Mouse (Mus musculus): ENCODE measurements around the gene Vgll4. TPM values are rescaled to one million over a fixed set of nuclear protein-coding genes. Genes with fewer than 3 reads are reported as not detected.

Vgll4 gene
- polyA plus RNA-seq (2014; fragmentation: Nextera tagmentation; extraction: Ambion mirVana): 49.1 and 51.6 TPM in 2 replicates

DNA sequence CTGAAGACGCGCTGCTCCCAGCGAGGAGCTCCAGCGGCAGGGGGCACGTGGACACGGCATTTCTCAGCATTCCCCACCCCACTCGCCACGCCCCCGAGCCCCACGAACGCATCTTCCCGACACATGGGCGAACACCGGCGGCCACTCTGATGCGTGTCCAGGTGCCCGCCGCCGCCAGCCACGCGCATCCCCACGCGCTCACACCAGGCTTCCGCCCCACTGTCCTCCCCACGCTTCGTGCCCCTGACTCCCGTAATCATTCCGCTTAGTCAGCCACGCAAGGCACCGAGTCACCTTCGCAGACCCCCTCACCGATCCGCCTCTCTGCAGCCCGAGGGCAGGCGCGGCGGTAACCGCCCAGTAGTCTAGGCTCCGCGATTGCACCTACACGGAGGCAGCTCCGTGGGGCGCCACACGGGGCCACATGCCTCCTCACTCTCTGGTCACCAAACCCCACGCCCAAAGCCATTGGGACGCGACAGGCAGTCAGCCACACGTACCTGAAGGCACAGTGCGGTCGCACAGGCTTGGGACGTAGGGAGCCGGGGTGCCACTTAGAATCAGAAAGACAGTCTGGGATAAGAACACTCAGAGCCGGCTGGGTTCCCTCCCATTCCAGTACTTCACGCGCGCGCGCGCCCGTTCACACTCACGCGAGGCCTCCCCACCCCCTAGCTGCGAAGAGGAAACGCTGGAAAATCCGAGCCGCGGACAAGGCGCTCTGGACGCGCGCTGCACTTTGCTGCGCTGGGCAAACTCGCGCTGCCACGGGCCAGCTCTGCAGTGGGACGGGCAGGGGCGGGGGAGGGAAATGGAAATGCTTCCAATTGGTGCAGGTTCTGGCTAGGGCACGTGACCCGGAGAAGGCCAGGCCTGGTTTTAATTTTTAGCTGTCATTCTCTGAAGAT lies at the start of gene Vgll4:
Gene Vgll4, minus strand, starts transcription at position 782 of the 908 bp plus-strand sequence.
- H3K36me3 ChIP-seq (ENCODE audit: control insufficient read depth, insufficient read depth, low read length): no peaks in the 10 kb centered on the region
- peak within 1 kb of the TSS; percentile 100 for H3K4me2 ChIP-seq
- peaks cover 38% of the 10 kb centered on the region for H3K27me3 ChIP-seq (ENCODE audit: control insufficient read depth, insufficient read depth, low read length)
- WGBS (ENCODE audit: insufficient replicate concordance): under 1% methylated on average over 77 of the region's 79 CpGs
- no peak within 1 kb of the TSS for H3K27ac ChIP-seq (ENCODE audit: low read depth, low read length)
- no peak for ATAC-seq (replicated peaks; ENCODE audit: insufficient number of reproducible peaks, low FRiP score, low TSS enrichment)
- peaks cover 3% of the 10 kb centered on the region; the same call in 1 of the 2 replicates for H3K9me3 ChIP-seq (replicated peaks; ENCODE audit: control insufficient read depth, low read length)
- peak within 1 kb of the TSS; percentile 70 for H3K4me3 ChIP-seq (ENCODE audit: low read depth, low read length)
- H3K4me1 ChIP-seq (ENCODE audit: control insufficient read depth, insufficient read depth, low read length): peaks cover 10% of the 10 kb centered on the region
- peak within 1 kb of the TSS; percentile 69 for H3K9ac ChIP-seq (ENCODE audit: low read depth, low read length)

DNA sequence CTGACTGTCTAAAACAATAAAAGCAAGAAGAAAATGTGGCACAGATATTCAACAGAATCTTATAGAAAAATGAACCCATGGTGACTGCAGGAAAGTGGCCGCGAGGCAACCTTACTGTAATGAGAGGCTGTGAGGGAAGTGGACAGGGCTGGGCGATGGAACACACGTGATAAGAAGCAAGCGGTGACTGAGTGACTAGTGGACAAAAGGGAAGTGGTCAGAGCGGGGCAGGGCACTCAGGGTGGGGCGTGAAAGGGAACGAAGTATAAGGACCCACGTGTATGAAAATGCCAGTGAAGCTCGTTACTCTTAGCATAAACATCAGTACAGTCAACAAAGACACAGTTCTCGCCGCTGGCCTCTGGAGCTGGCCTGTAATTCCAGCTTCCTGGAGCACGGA lies 45.7 kb upstream of the Vgll4 start:
- Histone ChIP-seq H3K4me3 (ENCODE audit: low read depth, low read length) (no peak overlapping the region), H3K9ac (ENCODE audit: low read depth, low read length) (no peak overlapping the region), H3K4me2 (no peak overlapping the region), H3K9me3 (replicated peaks; ENCODE audit: control insufficient read depth, low read length) (no peaks in the 10 kb centered on the region), H3K27me3 (ENCODE audit: control insufficient read depth, insufficient read depth, low read length) (no peaks in the 10 kb centered on the region), H3K27ac (ENCODE audit: low read depth, low read length) (no peak overlapping the region), H3K4me1 (ENCODE audit: control insufficient read depth, insufficient read depth, low read length) (no peaks in the 10 kb centered on the region), H3K36me3 (ENCODE audit: control insufficient read depth, insufficient read depth, low read length) (peaks cover 3% of the 10 kb centered on the region; the same call in 1 of the 2 replicates)
- WGBS (ENCODE audit: insufficient replicate concordance): 84% methylated on average over 13 of the region's 13 CpGs
- no peak for ATAC-seq (replicated peaks; ENCODE audit: insufficient number of reproducible peaks, low FRiP score, low TSS enrichment)

DNA sequence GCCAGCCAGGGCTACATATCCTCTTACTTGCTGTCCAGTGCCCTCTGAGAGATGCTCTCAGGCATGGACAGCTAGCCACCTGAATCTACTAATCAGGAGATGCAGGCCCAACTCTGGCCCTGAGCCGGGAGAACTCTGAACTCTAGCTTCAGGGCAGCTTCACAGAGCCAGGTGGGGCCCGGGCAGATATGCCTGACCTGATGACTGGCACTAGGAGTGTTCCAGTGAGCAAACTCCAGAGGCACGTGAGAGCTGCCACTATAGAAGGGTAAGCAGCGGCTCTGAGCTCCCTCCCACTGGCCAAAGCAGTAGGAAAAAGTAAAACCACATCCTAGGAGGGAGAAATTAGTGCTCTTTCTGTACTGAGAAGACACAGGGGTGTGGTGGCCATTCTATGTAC lies 43.8 kb upstream of the Vgll4 start:
- H3K4me2 ChIP-seq: no peak overlapping the region
- no peak overlapping the region for H3K27ac ChIP-seq (ENCODE audit: low read depth, low read length)
- no peaks in the 10 kb centered on the region for H3K9me3 ChIP-seq (replicated peaks; ENCODE audit: control insufficient read depth, low read length)
- H3K4me1 ChIP-seq (ENCODE audit: control insufficient read depth, insufficient read depth, low read length): no peaks in the 10 kb centered on the region
- 88% methylated on average over 4 of the region's 4 CpGs for WGBS (ENCODE audit: insufficient replicate concordance)
- H3K36me3 ChIP-seq (ENCODE audit: control insufficient read depth, insufficient read depth, low read length): peaks cover 8% of the 10 kb centered on the region; the same call in 1 of the 2 replicates
- ATAC-seq (replicated peaks; ENCODE audit: insufficient number of reproducible peaks, low FRiP score, low TSS enrichment): no peak
- H3K27me3 ChIP-seq (ENCODE audit: control insufficient read depth, insufficient read depth, low read length): no peaks in the 10 kb centered on the region
- no peak overlapping the region for H3K9ac ChIP-seq (ENCODE audit: low read depth, low read length)
- no peak overlapping the region for H3K4me3 ChIP-seq (ENCODE audit: low read depth, low read length)

DNA sequence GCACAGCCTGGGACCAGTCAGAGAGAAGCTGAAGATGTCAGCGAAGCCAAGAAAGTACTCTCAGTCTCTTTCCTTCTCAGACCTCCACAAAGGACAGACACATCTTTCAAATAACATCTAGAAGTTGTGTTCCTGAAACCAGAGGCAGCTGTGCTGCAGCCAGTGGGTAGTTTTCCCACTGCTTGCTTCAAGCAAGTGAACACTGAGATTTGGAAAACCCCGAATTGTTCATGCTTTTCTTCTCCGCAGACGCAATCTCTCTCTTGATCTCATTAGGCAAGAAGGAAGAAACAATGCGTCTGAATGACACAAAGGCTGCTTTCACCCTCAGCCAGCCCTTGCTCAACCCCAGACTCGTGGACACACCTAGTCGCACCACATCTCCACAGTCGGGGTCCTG lies 42.0 kb upstream of the Vgll4 start:
- Histone ChIP-seq H3K4me3 (ENCODE audit: low read depth, low read length) (no peak overlapping the region), H3K9ac (ENCODE audit: low read depth, low read length) (no peak overlapping the region), H3K9me3 (replicated peaks; ENCODE audit: control insufficient read depth, low read length) (no peaks in the 10 kb centered on the region), H3K27ac (ENCODE audit: low read depth, low read length) (no peak overlapping the region), H3K4me2 (no peak overlapping the region), H3K4me1 (ENCODE audit: control insufficient read depth, insufficient read depth, low read length) (peaks cover 9% of the 10 kb centered on the region), H3K36me3 (ENCODE audit: control insufficient read depth, insufficient read depth, low read length) (peaks cover 8% of the 10 kb centered on the region; the same call in 1 of the 2 replicates), H3K27me3 (ENCODE audit: control insufficient read depth, insufficient read depth, low read length) (no peaks in the 10 kb centered on the region)
- ATAC-seq (replicated peaks; ENCODE audit: insufficient number of reproducible peaks, low FRiP score, low TSS enrichment): no peak
- WGBS (ENCODE audit: insufficient replicate concordance): 82% methylated on average over 8 of the region's 8 CpGs

DNA sequence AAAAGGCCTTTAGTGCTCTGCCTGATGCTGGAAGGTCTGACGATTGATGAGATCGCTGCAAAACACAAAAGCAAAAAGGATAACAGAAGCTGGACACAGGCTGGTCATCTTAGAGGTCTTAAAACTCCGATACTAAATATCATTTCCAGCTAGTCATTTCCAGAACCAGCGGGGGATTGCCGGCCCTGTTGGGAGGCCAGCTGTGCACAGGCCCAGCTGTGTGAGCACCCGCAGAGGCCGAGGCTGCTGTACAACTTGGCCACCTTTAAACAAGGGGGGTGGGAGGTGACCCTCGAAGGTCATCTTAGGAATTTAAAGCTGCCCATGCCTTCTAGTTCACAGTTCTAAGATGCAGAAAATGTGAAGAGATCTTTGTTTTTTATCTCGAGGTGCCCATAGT lies 41.0 kb upstream of the Vgll4 start:
- no peaks in the 10 kb centered on the region for H3K9me3 ChIP-seq (replicated peaks; ENCODE audit: control insufficient read depth, low read length)
- WGBS (ENCODE audit: insufficient replicate concordance): 80% methylated on average over 9 of the region's 9 CpGs
- H3K4me2 ChIP-seq: no peak overlapping the region
- H3K4me3 ChIP-seq (ENCODE audit: low read depth, low read length): no peak overlapping the region
- ATAC-seq (replicated peaks; ENCODE audit: insufficient number of reproducible peaks, low FRiP score, low TSS enrichment): no peak
- H3K27ac ChIP-seq (ENCODE audit: low read depth, low read length): no peak overlapping the region
- no peaks in the 10 kb centered on the region for H3K27me3 ChIP-seq (ENCODE audit: control insufficient read depth, insufficient read depth, low read length)
- peaks cover 8% of the 10 kb centered on the region; the same call in 1 of the 2 replicates for H3K36me3 ChIP-seq (ENCODE audit: control insufficient read depth, insufficient read depth, low read length)
- no peak overlapping the region for H3K9ac ChIP-seq (ENCODE audit: low read depth, low read length)
- H3K4me1 ChIP-seq (ENCODE audit: control insufficient read depth, insufficient read depth, low read length): peaks cover 9% of the 10 kb centered on the region

DNA sequence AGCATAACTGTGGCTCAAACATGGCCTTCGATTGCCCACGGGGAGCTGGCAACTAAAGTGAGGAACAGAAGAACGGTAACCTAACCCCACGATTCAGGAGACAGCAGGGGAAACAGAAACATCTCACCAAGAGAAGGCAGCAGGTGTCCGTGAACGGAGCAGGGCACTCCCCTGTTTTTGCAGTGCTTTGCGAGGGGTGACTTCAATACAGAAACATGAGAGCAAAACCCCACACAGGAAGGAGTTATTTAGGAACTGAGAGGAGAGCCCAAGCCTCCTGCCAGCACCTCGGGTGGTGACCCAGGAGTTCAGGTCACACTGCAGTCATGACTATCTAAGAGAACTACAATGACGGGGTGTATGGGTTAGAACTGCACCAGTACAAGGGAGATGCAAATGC lies 40.5 kb upstream of the Vgll4 start:
- H3K36me3 ChIP-seq (ENCODE audit: control insufficient read depth, insufficient read depth, low read length): peaks cover 8% of the 10 kb centered on the region; the same call in 1 of the 2 replicates
- no peak overlapping the region for H3K27ac ChIP-seq (ENCODE audit: low read depth, low read length)
- no peaks in the 10 kb centered on the region for H3K27me3 ChIP-seq (ENCODE audit: control insufficient read depth, insufficient read depth, low read length)
- ATAC-seq (replicated peaks; ENCODE audit: insufficient number of reproducible peaks, low FRiP score, low TSS enrichment): no peak
- no peak overlapping the region for H3K4me2 ChIP-seq
- peaks cover 9% of the 10 kb centered on the region for H3K4me1 ChIP-seq (ENCODE audit: control insufficient read depth, insufficient read depth, low read length)
- H3K9me3 ChIP-seq (replicated peaks; ENCODE audit: control insufficient read depth, low read length): no peaks in the 10 kb centered on the region
- H3K9ac ChIP-seq (ENCODE audit: low read depth, low read length): no peak overlapping the region
- H3K4me3 ChIP-seq (ENCODE audit: low read depth, low read length): no peak overlapping the region
- WGBS (ENCODE audit: insufficient replicate concordance): 82% methylated on average over 9 of the region's 9 CpGs

DNA sequence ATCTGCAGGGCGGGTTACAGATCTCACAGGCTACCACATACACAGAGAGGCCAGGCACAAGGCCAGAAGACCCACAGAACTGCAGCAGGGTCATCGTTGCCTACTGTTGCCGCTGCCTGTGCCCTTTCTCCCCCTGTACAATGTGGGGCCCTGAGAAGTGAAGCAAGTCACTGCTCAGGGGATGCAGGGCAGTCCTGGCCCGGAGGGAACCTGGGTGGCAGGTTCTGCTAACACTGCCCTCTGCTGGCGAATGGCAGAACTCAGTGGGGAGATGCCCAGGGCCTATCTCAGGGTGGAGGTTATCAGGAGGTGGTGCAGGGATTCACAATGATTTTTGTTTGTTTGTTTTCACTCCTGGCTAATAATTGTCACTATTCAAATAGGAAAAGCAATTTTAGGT lies 37.9 kb upstream of the Vgll4 start:
- H3K9me3 ChIP-seq (replicated peaks; ENCODE audit: control insufficient read depth, low read length): no peaks in the 10 kb centered on the region
- no peak overlapping the region for H3K4me2 ChIP-seq
- no peak for ATAC-seq (replicated peaks; ENCODE audit: insufficient number of reproducible peaks, low FRiP score, low TSS enrichment)
- 40% methylated on average over 5 of the region's 5 CpGs for WGBS (ENCODE audit: insufficient replicate concordance)
- H3K27ac ChIP-seq (ENCODE audit: low read depth, low read length): no peak overlapping the region
- no peaks in the 10 kb centered on the region for H3K27me3 ChIP-seq (ENCODE audit: control insufficient read depth, insufficient read depth, low read length)
- peaks cover 6% of the 10 kb centered on the region; the same call in 1 of the 2 replicates for H3K36me3 ChIP-seq (ENCODE audit: control insufficient read depth, insufficient read depth, low read length)
- H3K4me1 ChIP-seq (ENCODE audit: control insufficient read depth, insufficient read depth, low read length): peaks cover 9% of the 10 kb centered on the region
- no peak overlapping the region for H3K9ac ChIP-seq (ENCODE audit: low read depth, low read length)
- no peak overlapping the region for H3K4me3 ChIP-seq (ENCODE audit: low read depth, low read length)

DNA sequence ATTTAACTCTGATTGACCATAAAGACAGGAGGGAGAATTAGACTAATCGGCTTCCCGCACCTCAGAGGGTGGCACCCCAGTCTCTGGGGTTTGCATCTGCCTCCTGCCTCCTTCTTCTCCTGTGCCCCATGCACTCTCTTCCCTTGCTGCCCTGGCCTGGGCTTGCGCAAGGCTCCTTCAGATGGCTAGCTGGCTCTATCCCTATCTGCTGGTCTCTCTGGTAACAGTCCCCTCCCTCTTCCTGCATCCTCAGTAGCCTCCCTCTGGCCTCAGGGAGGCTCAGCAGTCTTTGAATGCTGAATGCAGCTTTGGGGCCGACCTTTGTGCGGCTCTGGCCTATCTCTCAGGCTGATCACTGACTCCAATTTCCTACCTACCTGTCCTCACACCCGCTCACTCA lies 37.2 kb upstream of the Vgll4 start:
- Histone ChIP-seq H3K4me3 (ENCODE audit: low read depth, low read length) (no peak overlapping the region), H3K4me2 (no peak overlapping the region), H3K4me1 (ENCODE audit: control insufficient read depth, insufficient read depth, low read length) (peaks cover 9% of the 10 kb centered on the region), H3K27ac (ENCODE audit: low read depth, low read length) (0 out of 2 replicates have a peak overlapping the region, but pooled peaks have one; percentile 7), H3K9me3 (replicated peaks; ENCODE audit: control insufficient read depth, low read length) (no peaks in the 10 kb centered on the region), H3K27me3 (ENCODE audit: control insufficient read depth, insufficient read depth, low read length) (no peaks in the 10 kb centered on the region), H3K36me3 (ENCODE audit: control insufficient read depth, insufficient read depth, low read length) (peaks cover 6% of the 10 kb centered on the region; the same call in 1 of the 2 replicates), H3K9ac (ENCODE audit: low read depth, low read length) (no peak overlapping the region)
- ATAC-seq (replicated peaks; ENCODE audit: insufficient number of reproducible peaks, low FRiP score, low TSS enrichment): no peak
- 40% methylated on average over 6 of the region's 6 CpGs for WGBS (ENCODE audit: insufficient replicate concordance)

All from heart, embryonic 11.5 days (tissue).